Comparison of ENCODE assay signal across 8 mouse cellular contexts in the genomic region with DNA sequence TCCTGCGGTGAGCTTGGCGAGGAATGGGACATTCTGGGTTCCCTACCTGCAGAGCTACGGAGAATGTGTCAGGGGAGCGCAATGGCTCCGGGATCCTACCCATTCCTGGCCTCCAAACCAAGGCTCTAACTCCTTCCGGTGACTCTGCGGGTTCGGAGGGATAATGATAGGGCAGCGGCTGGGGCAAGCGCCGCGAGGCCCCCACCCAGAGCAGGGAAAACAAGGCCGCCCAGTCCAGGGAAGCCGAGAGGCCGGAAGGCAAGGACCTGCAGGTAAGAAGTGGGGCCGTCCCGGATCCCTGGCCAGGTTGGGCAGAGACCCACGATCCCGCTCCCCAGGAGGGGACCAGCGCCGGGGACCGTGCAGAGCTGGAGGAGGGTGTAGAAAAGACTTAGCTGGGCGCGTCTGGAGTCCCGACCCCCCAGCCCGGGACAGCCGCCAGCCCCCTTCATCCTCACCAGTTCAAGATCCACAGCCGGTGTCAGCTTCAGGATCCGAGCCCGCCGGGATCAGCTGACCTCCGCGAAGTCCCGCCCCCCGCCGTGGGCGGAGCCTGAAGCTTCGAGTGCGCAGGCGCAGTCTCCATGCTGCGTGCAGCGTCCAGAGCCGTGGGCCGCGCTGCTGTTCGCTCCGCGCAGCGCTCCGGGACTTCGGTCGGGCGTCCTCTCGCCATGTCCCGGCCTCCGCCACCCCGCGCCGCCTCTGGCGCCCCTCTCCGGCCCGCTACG. TPM values are rescaled to one million over a fixed set of nuclear protein-coding genes. Genes with fewer than 3 reads are reported as not detected.
A peak's percentile ranks its signal among the peaks of the same experiment; 100 is the strongest.
DNase-seq lines count a peak whose midpoint lies in the region; ATAC-seq lines count a peak whose summit lies in the region.

Gene Pqlc2 (minus strand): TSS at position 538 of the 728 bp plus-strand sequence.
Gene Akr7a5 (plus strand): TSS at position 574 of the 728 bp plus-strand sequence.

- ATAC-seq in megakaryocyte progenitor cell, adult 5-6 weeks (replicated peaks; ENCODE audit: poor library complexity) = peak; percentile 70

- peak; percentile 89 for DNase-seq in adipocyte (ENCODE audit: low spot score)
- peak; percentile 95 for DNase-seq in embryo, embryonic 10 days (ENCODE audit: low spot score)
- peak; percentile 99 for DNase-seq in gastrocnemius, postnatal 10 days
- peak; percentile 96 for DNase-seq in induced T-regulatory cell, adult 2 months (ENCODE audit: low read depth)
- peak; percentile 87 to 98 for DNase-seq in left cerebral cortex, adult 9 months (ENCODE audit: low spot score in 2 of 2)
- DNase-seq in right cerebral cortex, postnatal 14 days = peak; percentile 98
- DNase-seq in urinary bladder, postnatal 36 days (ENCODE audit: low spot score in 2 of 2) = peak; percentile 98

RNA-seq across cellular contexts. Expression of gene Pqlc2, which starts in this region (rescaled TPM):
- total RNA-seq in gastrocnemius, postnatal 10 days (2021) = 1 to 10 TPM; 4.9 to 5.6 TPM
- 3.5 and 5.6 TPM in 2 replicates for total RNA-seq in megakaryocyte progenitor cell, adult 5-6 weeks (2015)
- 1.3 and 3.9 TPM in 2 replicates for total RNA-seq in megakaryocyte progenitor cell, adult 5-6 weeks (2017)

RNA-seq across cellular contexts. Expression of gene Akr7a5, which starts in this region (rescaled TPM):
- 10 to 100 TPM; 32.7 to 36.9 TPM for total RNA-seq in gastrocnemius, postnatal 10 days (2021)
- 10.6 and 11.8 TPM in 2 replicates for total RNA-seq in megakaryocyte progenitor cell, adult 5-6 weeks (2015)
- total RNA-seq in megakaryocyte progenitor cell, adult 5-6 weeks (2017) = 11.2 and 13.0 TPM in 2 replicates

Comparison
In these comparisons a context has a peak if more than half of its experiments do, and no peak if none do; other contexts are left out.
1. Peak in every context shown above with its lines: DNase-seq and ATAC-seq.